Mouse (Mus musculus): Measurements from ENCODE around the gene Gemin8.

Gemin8 gene

GRCm38 (mm10) chrX:166169892-166170799, at the start of gene Gemin8:
Gene Gemin8, plus strand, starts transcription at chrX:166170454.
- peak; percentile 96 for DNase-seq (ENCODE audit: low read depth)

- no peak for DNase-seq (ENCODE audit: low read depth)
Measured at GRCm38 (mm10) chrX:166147158-166147846, 23.0 kb upstream of the Gemin8 start.

- DNase-seq (ENCODE audit: low read depth) = peak; percentile 43
Measured at GRCm38 (mm10) chrX:166162773-166163172, 7.5 kb upstream of the Gemin8 start.

GRCm38 (mm10) chrX:166167307-166167706, 2.9 kb upstream of the Gemin8 start:
- peak; percentile 67 for DNase-seq (ENCODE audit: low read depth)

GRCm38 (mm10) chrX:166167923-166168322, 2.3 kb upstream of the Gemin8 start:
- peak; percentile 43 for DNase-seq (ENCODE audit: low read depth)

DNA sequence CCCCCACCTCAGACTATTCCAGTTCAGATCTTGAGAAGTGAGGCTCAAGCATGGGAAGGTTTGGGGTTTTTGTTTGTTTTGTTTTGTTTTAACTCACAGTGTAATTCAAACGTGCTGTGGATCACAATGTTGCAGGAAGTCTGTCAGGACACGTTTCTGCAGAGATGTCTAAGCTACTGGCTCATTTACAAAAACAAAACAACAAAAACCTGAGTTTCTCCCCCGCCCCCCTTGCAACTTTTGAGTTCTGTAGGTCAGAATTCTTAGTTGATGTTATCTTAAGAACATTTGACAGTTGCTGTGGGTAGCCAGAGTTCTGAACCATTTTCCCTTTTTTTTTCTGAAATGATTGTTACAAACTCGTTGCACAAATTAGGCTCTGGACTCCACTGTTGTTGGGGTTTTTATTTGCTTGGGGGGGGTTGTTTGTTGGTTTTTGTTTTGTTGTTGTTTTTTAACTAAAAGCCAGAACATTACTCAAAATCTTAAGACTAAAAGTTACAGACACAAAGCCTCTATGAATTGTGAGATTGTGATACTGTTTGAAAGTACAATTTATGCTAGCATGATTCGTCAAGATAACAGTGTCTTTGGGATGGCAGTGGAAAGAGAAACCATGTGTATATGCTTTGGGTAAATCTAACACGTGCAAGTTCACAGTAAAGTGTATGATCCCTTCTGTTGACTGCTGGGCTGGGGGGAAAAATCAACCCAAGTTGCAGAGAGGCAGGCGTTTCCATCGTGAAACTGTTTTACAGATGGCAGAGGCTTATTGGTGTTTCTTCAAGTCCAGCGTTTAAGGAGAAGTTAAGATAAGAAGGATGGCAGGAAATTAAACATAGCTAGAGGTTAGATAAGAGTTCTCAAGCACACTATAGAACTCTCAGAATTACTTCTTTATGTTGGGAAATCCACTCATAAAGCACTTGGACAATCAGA, 815 bp downstream of the Gemin8 start:
- peak; percentile 57 for DNase-seq (ENCODE audit: low read depth)

GRCm38 (mm10) chrX:166172041-166172440, 1.8 kb downstream of the Gemin8 start:
- DNase-seq (ENCODE audit: low read depth) = no peak

DNA sequence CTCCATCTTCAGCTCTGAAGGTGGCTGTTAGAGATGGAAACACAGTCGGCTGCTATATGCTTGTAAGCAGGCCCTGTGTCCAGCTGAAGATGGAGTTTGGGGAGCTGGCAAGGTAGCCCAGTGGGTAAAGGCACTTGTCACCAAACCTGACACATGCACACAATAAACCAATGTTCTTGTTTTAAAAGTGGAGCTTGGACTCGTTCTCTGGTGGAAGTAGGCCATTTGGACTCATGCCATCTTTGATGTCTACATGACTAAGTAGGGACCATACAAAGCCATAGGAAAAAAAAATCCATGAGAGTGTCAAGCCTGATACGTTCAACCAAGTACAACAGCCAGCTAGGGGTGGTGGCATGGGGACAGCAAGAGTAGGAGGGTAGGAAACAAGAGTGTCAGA, 2.4 kb downstream of the Gemin8 start:
- no peak for DNase-seq (ENCODE audit: low read depth)

GRCm38 (mm10) chrX:166173796-166174195, 3.5 kb downstream of the Gemin8 start:
- DNase-seq (ENCODE audit: low read depth) = no peak

DNA sequence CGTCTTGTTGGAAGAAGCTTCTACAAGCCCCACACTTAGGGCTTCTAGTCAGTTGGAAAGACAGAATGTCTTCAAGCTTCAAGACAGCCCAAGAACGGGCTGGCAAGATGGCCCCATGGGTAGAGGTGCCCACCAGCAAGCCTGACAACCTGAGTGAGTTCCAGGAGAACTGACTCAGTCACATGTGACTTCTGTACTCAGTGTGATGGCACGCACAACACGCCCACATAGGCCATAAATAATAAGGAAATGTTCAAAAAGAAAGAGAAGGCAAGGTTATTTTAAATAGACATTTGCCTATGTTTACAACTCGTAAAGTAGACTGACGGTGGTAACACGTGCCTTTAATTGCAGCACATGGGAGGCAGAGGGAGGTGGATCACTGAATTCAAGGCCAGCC, 7.7 kb downstream of the Gemin8 start:
- DNase-seq (ENCODE audit: low read depth) = no peak

DNA sequence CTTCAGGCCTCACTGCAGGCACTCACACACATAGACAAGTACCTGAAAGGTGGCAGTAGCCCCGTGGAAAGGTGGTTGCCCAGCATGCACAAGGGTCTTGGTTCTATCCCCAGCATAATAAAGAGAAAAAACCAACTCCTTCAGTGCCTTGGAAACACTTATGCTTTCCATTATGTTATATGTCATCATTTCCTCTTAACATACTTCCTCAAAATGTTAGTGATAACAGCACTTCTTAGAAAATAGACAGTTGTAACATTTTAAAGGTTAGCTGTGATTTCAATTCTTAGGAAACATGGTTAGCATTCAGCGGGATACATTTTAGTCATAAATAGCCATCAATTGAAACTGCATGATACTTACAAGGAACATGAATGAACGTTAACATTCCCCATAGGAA, 12.8 kb downstream of the Gemin8 start:
- no peak for DNase-seq (ENCODE audit: low read depth)

DNA sequence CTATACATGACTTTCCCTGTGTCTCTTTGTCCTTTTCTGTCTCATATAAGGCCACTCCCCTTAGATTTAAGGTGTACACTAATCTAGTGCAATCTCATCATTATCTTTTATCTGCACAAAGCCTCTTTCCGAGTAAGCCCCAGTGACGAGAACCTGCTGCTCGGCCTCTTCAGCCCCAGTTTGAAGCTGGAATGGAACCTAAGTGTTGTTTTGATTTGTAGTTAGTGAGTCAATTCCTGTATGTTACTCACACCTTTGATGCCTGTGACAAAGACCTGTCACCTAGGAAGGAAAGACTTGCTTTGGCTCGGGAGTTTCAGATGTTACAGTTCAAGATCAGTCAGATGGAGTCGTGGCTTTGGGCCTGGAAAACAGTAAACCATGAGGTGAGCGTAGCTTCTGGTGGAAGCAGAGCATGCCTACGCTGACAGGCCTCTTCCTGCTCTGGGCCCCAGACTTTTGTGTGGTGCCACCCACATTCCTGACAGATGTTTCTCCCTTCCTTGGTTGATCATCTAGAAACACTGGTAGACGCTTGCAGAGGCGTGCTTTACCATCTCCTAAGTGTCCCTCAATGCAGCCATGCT, 15.2 kb downstream of the Gemin8 start:
- DNase-seq (ENCODE audit: low read depth) = no peak

DNA sequence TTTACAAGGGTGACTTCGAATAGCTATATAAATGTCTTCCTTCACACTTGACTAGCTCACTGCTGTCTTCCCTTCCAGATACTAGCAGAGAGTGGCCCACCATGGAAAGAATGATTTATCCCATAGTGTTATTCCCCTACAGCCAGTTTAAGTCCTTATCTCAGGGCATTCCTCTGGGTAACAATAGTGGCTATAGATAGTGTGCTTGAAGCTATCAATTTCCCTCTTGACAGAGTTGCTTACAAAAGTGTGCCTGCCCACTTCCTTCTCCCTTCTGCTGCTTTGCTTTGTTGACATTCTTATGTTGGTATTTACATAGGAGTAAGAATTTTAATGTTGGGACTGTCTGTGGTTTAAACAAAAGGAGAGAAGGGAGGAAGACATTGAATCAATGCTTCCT, 17.5 kb downstream of the Gemin8 start:
- no peak for DNase-seq (ENCODE audit: low read depth)

DNA sequence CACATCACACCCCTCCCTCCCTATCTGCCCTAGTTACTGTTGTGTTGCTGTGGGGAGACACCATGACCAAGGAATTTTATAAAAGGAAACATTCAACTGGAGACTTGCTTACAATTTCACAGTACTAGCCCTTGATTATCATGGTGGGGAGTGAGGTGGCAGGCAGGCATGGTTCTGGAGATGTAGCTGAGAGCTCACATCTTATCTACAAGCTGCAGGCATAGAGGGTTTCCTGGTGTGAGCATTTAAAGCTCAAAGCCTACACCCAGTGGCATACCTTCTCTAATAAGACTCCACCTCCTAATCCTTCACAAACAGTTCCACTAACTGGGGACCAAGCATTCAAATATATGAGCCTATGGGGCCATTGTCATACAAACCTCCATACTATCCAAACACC, 26.1 kb downstream of the Gemin8 start:
- no peak for DNase-seq (ENCODE audit: low read depth)

GRCm38 (mm10) chrX:166198266-166198665, 28.0 kb downstream of the Gemin8 start:
- DNase-seq (ENCODE audit: low read depth) = no peak

GRCm38 (mm10) chrX:166199812-166200211, 29.6 kb downstream of the Gemin8 start:
- DNase-seq (ENCODE audit: low read depth) = no peak

DNA sequence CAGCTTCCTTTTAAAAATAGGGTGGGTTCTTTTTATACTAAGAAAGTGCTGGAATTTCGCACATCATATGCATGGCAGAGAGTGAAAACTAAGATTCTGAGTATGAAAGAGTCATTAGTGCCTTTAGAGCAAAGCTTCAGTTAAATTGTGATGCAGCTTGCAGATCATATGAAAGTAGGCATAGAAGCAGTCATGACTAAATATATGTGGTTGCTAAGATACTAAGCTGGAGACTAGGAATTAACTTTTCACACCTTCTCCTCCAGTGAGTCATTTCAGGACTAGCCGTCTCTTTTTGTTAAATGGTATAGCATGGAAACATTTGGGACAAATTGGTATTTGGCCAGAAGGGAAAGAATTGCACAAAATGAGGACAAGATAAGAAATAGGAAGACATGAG, 44.3 kb downstream of the Gemin8 start:
- DNase-seq (ENCODE audit: low read depth) = no peak

- no peak for DNase-seq (ENCODE audit: low read depth)
Measured at GRCm38 (mm10) chrX:166216248-166216647, 46.0 kb downstream of the Gemin8 start.

GRCm38 (mm10) chrX:166216720-166217119, 46.5 kb downstream of the Gemin8 start:
- no peak for DNase-seq (ENCODE audit: low read depth)

DNA sequence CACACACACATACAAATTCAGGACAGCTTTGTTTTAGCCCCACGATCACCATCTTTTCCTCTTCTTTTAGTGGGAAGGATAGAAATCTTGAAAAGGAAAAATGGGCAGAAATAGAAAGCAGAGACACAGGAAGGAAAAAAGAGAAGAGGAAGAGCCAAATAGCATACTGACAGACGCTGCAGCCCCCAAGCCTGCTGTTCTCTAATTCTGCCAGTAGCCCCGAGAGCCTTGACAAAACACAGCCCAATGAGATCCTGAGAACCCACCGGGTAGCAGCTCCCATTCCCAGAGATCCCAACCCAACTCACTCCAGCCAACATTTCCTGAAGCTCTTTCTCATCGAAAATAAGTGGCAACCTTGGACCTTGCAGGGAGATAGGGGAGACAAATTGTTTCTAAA, 49.1 kb downstream of the Gemin8 start:
- no peak for DNase-seq (ENCODE audit: low read depth)

DNA sequence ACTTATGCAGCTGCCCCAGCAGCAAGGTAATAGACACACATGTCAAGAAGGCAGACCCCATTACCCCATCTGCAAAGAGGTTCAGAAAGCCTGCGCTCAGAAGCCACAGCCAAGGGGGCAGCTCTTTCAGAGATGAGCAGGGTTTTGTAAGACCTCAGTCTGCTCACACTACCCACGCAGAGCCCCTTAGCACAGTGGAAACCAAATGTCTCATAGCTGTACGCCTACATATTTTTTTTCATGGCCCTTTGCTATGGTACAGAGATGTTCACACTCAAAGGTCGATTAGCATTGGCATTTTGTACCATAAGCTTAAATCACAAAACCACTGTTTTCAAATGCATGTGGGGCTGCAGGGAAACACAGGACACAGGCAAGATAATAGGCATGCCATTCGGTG, 56.6 kb downstream of the Gemin8 start:
- DNase-seq (ENCODE audit: low read depth) = no peak

DNA sequence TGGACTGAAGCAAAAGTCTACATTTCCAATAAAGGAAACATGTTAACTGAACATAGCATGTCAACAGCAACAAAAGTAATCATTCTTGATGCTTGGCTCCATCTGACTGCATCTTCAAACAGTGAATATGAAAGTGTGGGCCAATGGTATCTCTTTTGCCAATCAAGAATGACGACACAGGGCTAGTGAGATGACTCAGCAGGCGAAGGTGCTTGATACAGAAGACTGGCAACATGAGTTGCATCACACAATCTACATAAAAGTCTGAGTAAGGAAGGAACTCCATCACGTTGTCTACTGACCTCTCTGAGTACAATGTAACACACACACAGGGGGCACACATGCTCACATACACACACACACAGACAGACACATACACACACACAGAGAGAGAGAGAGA, 59.5 kb downstream of the Gemin8 start:
- DNase-seq (ENCODE audit: low read depth) = peak; percentile 45

Measured in 416B (cell line).